Mouse (Mus musculus) monocyte, adult 59 days (primary cell): ENCODE data around the gene Zmym4. TPM values are rescaled to one million over a fixed set of nuclear protein-coding genes. Genes with fewer than 3 reads are reported as not detected.

Source experiments
- total RNA-seq, 2 experiments: library from RNA; stranded (reverse); gene quantifications; one replicate each; pipeline ENCODE4 v1.2.4; 2023

Gene Zmym4
- 10 to 100 TPM; 13.3 to 20.1 TPM for total RNA-seq

GRCm38 (mm10) chr4:126967864-126968821, at the start of gene Zmym4:
TSS of gene Zmym4 (minus strand) at chr4:126968135.

Other genes starting within 250 kb of the Zmym4 start
- gene Tfap2e, start 231.9 kb downstream of the Zmym4 start, total RNA-seq = not detected
- 10 to 100 TPM; 15.1 to 17.2 TPM for gene Ncdn, start 214.7 kb downstream of the Zmym4 start, total RNA-seq
- gene AU040320, start 214.6 kb downstream of the Zmym4 start, total RNA-seq = 10 to 100 TPM; 36.8 to 39.0 TPM
- gene Sfpq, start 53.2 kb upstream of the Zmym4 start, total RNA-seq = 100 to 1,000 TPM; 463 to 497 TPM
- 1 to 10 TPM; 7.6 to 8.7 TPM for gene Zmym1, start 93.0 kb upstream of the Zmym4 start, total RNA-seq
- 10 to 100 TPM; 18.6 to 18.9 TPM for gene Zmym6, start 109.2 kb upstream of the Zmym4 start, total RNA-seq
- gene Tmem35b, start 155.6 kb upstream of the Zmym4 start, total RNA-seq = 1 to 10 TPM; 7.6 to 9.8 TPM
- gene Dlgap3, start 201.1 kb upstream of the Zmym4 start, total RNA-seq = not detected